Mouse (Mus musculus) ES-Bruce4 (cell line): Measurements from ENCODE around the gene Slmap.

ENCODE experiments used
- CTCF ChIP-seq: IDR thresholded peaks from one replicate; pipeline ENCODE4 v1.8.1; 2011; ENCODE audit warnings: low read depth, low read length
- POLR2A ChIP-seq: IDR thresholded peaks from one replicate; pipeline ENCODE4 v1.8.1; 2011; ENCODE audit warnings: low read length; ENCODE audit not compliant: insufficient read depth

GRCm38 (mm10) chr14:26454851-26455250, 79.9 kb downstream of the Slmap start:
- TF ChIP-seq CTCF, result no peak
- no peak for TF ChIP-seq POLR2A
